Mouse (Mus musculus): ENCODE measurements around the gene Rnf150. TPM values are rescaled to one million over a fixed set of nuclear protein-coding genes. Genes with fewer than 3 reads are reported as not detected.
A peak's percentile ranks its signal among the peaks of the same experiment; 100 is the strongest.

Gene Rnf150
- total RNA-seq (2014; rRNA removed), result 0.92 and 1.2 TPM in 2 replicates
- 0.11 and 0.24 TPM in 2 replicates for polyA plus RNA-seq (2012; rRNA removed)

GRCm38 (mm10) chr8:82863041-82863744 lies at the start of gene Rnf150:
TSS of gene Rnf150 (plus strand) at chr8:82863356.
- peaks cover 2% of the 10 kb centered on the region; the same call in 1 of the 2 replicates for H3K4me1 ChIP-seq (ENCODE audit: control insufficient read depth, insufficient read depth, low read length)
- no peaks in the 10 kb centered on the region for H3K79me2 ChIP-seq (ENCODE audit: control insufficient read depth, insufficient read depth, low read length)
- peaks cover 7% of the 10 kb centered on the region; the same call in 1 of the 2 replicates for H3K27me3 ChIP-seq (ENCODE audit: control insufficient read depth, insufficient read depth, low read length)
- H3K36me3 ChIP-seq (ENCODE audit: control insufficient read depth, insufficient read depth, low read length), result no peaks in the 10 kb centered on the region
- WGBS, result 1% methylated on average over 39 of the region's 39 CpGs
- peak; percentile 76 for TF ChIP-seq CTCF (IDR thresholded peaks at IDR 0.05; ENCODE audit: low read depth, low read length)
- TF ChIP-seq POLR2A (IDR thresholded peaks at IDR 0.05; ENCODE audit: extremely low read depth, insufficient read depth, low read length), result no peak
- H3K9ac ChIP-seq (ENCODE audit: low read depth, low read length), result peak within 1 kb of the TSS; percentile 67
- no peak within 1 kb of the TSS for H3K27ac ChIP-seq (replicated peaks; ENCODE audit: insufficient read depth, low read depth, low read length)
- peak; percentile 23 for DNase-seq (ENCODE audit: extremely low read depth, low read depth, low spot score)
- H3K4me3 ChIP-seq (ENCODE audit: insufficient read depth, low read depth, low read length), result peak within 1 kb of the TSS; percentile 78

GRCm38 (mm10) chr8:82826135-82827046 lies 36.8 kb upstream of the Rnf150 start:
- Histone ChIP-seq H3K27me3 (ENCODE audit: control insufficient read depth, insufficient read depth, low read length) (no peaks in the 10 kb centered on the region), H3K36me3 (ENCODE audit: control insufficient read depth, insufficient read depth, low read length) (no peaks in the 10 kb centered on the region), H3K4me3 (ENCODE audit: insufficient read depth, low read depth, low read length) (no peak overlapping the region), H3K4me1 (ENCODE audit: control insufficient read depth, insufficient read depth, low read length) (no peaks in the 10 kb centered on the region), H3K27ac (replicated peaks; ENCODE audit: insufficient read depth, low read depth, low read length) (no peak overlapping the region), H3K79me2 (ENCODE audit: control insufficient read depth, insufficient read depth, low read length) (no peaks in the 10 kb centered on the region), H3K9ac (ENCODE audit: low read depth, low read length) (no peak overlapping the region)
- TF ChIP-seq CTCF (IDR thresholded peaks at IDR 0.05; ENCODE audit: low read depth, low read length) (no peak), POLR2A (IDR thresholded peaks at IDR 0.05; ENCODE audit: extremely low read depth, insufficient read depth, low read length) (no peak)
- WGBS, result 70% methylated on average over 11 of the region's 11 CpGs
- DNase-seq (ENCODE audit: extremely low read depth, low read depth, low spot score), result no peak

GRCm38 (mm10) chr8:82840415-82840814 lies 22.7 kb upstream of the Rnf150 start:
- no peak for TF ChIP-seq POLR2A (IDR thresholded peaks at IDR 0.05; ENCODE audit: extremely low read depth, insufficient read depth, low read length)
- no peak for TF ChIP-seq CTCF (IDR thresholded peaks at IDR 0.05; ENCODE audit: low read depth, low read length)
- Histone ChIP-seq H3K9ac (ENCODE audit: low read depth, low read length) (no peak overlapping the region), H3K79me2 (ENCODE audit: control insufficient read depth, insufficient read depth, low read length) (no peaks in the 10 kb centered on the region), H3K4me1 (ENCODE audit: control insufficient read depth, insufficient read depth, low read length) (no peaks in the 10 kb centered on the region), H3K27ac (replicated peaks; ENCODE audit: insufficient read depth, low read depth, low read length) (no peak overlapping the region), H3K27me3 (ENCODE audit: control insufficient read depth, insufficient read depth, low read length) (peaks cover 2% of the 10 kb centered on the region; the same call in 1 of the 2 replicates), H3K4me3 (ENCODE audit: insufficient read depth, low read depth, low read length) (no peak overlapping the region), H3K36me3 (ENCODE audit: control insufficient read depth, insufficient read depth, low read length) (no peaks in the 10 kb centered on the region)
- peak; percentile 6 for DNase-seq (ENCODE audit: extremely low read depth, low read depth, low spot score)
- WGBS, result 36% methylated on average over 3 of the region's 3 CpGs

GRCm38 (mm10) chr8:82840963-82841362 lies 22.2 kb upstream of the Rnf150 start:
- TF ChIP-seq POLR2A (IDR thresholded peaks at IDR 0.05; ENCODE audit: extremely low read depth, insufficient read depth, low read length) (no peak), CTCF (IDR thresholded peaks at IDR 0.05; ENCODE audit: low read depth, low read length) (no peak)
- Histone ChIP-seq H3K9ac (ENCODE audit: low read depth, low read length) (no peak overlapping the region), H3K27me3 (ENCODE audit: control insufficient read depth, insufficient read depth, low read length) (peaks cover 2% of the 10 kb centered on the region; the same call in 1 of the 2 replicates), H3K4me1 (ENCODE audit: control insufficient read depth, insufficient read depth, low read length) (no peaks in the 10 kb centered on the region), H3K79me2 (ENCODE audit: control insufficient read depth, insufficient read depth, low read length) (no peaks in the 10 kb centered on the region), H3K4me3 (ENCODE audit: insufficient read depth, low read depth, low read length) (no peak overlapping the region), H3K27ac (replicated peaks; ENCODE audit: insufficient read depth, low read depth, low read length) (no peak overlapping the region), H3K36me3 (ENCODE audit: control insufficient read depth, insufficient read depth, low read length) (no peaks in the 10 kb centered on the region)
- 26% methylated on average over 1 of the region's 1 CpGs for WGBS
- DNase-seq (ENCODE audit: extremely low read depth, low read depth, low spot score), result no peak

- Histone ChIP-seq H3K9ac (ENCODE audit: low read depth, low read length) (no peak overlapping the region), H3K27me3 (ENCODE audit: control insufficient read depth, insufficient read depth, low read length) (peaks cover 2% of the 10 kb centered on the region; the same call in 1 of the 2 replicates), H3K4me1 (ENCODE audit: control insufficient read depth, insufficient read depth, low read length) (no peaks in the 10 kb centered on the region), H3K27ac (replicated peaks; ENCODE audit: insufficient read depth, low read depth, low read length) (no peak overlapping the region), H3K79me2 (ENCODE audit: control insufficient read depth, insufficient read depth, low read length) (no peaks in the 10 kb centered on the region), H3K36me3 (ENCODE audit: control insufficient read depth, insufficient read depth, low read length) (no peaks in the 10 kb centered on the region), H3K4me3 (ENCODE audit: insufficient read depth, low read depth, low read length) (no peak overlapping the region)
- TF ChIP-seq POLR2A (IDR thresholded peaks at IDR 0.05; ENCODE audit: extremely low read depth, insufficient read depth, low read length) (no peak), CTCF (IDR thresholded peaks at IDR 0.05; ENCODE audit: low read depth, low read length) (peak; percentile 16; the same call in 1 of the 2 replicates)
- DNase-seq (ENCODE audit: extremely low read depth, low read depth, low spot score), result no peak
- 58% methylated on average over 6 of the region's 6 CpGs for WGBS
Observed at GRCm38 (mm10) chr8:82841520-82842142, 21.5 kb upstream of the Rnf150 start.

All from liver, adult 2 months (tissue).